Mouse (Mus musculus): ENCODE data around the gene Prune1. TPM values are rescaled to one million over a fixed set of nuclear protein-coding genes. Genes with fewer than 3 reads are reported as not detected.

The Prune1 gene
- polyA plus RNA-seq, 1 experiment: 43.2 TPM

DNA sequence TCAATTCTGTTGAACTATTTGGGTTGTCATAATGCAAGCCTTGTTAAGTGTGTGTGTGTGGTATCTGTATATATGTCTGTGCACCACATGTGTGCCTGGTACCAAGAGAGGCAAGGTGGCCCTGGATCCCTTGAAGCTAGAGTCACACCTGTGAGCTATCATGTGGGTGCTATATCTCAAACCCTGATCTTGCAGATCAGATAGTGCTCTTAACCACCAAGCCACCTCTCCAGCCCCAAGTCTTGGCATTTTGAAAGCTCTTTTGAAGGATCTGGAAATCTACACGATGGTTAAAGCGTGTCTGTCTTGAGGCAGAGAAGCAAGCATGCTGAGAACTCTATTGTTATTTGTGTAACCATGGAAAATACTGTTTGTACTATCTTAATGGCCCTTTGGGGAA, 71.3 kb downstream of the Prune1 start:
- 32% methylated on average over 2 of the region's 2 CpGs for WGBS
- TF ChIP-seq POLR2A (IDR thresholded peaks at IDR 0.05; ENCODE audit: borderline replicate concordance, insufficient read depth, low read length): no peak
- Histone ChIP-seq H3K27me3 (ENCODE audit: control insufficient read depth, insufficient read depth, low read length) (no peaks in the 10 kb centered on the region), H3K4me3 (replicated peaks; ENCODE audit: insufficient read depth, low read depth, low read length) (no peak overlapping the region), H3K27ac (ENCODE audit: insufficient read depth, low read length) (no peak overlapping the region), H3K4me1 (ENCODE audit: control insufficient read depth, insufficient read depth, low read length) (no peaks in the 10 kb centered on the region)
- DNase-seq: no peak

DNA sequence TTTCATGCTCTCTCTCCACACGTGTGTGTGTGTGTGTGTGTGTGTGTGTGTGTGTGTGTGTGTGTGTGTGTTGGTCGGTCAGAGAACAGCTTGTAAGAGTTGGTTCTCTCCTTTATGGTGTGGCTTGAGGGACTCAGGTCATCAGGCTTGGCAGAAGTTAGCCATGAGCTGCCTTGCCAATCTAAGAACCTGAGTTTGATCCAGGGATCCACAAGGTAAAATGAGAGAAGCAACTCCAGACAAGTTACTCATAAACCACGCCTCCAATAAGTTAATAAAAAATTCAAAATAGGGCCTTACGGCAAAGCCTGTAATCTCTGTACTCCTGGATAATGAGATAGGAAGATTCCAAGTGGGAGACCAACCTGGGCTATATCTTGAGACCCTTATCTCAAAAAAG, 73.6 kb downstream of the Prune1 start:
- Histone ChIP-seq H3K4me1 (ENCODE audit: control insufficient read depth, insufficient read depth, low read length) (no peaks in the 10 kb centered on the region), H3K27ac (ENCODE audit: insufficient read depth, low read length) (no peak overlapping the region), H3K27me3 (ENCODE audit: control insufficient read depth, insufficient read depth, low read length) (no peaks in the 10 kb centered on the region), H3K4me3 (replicated peaks; ENCODE audit: insufficient read depth, low read depth, low read length) (no peak overlapping the region)
- no peak for TF ChIP-seq CTCF (IDR thresholded peaks at IDR 0.05; ENCODE audit: borderline replicate concordance, insufficient read depth, low read depth, low read length)
- no peak for TF ChIP-seq POLR2A (IDR thresholded peaks at IDR 0.05; ENCODE audit: borderline replicate concordance, insufficient read depth, low read length)
- 76% methylated on average over 4 of the region's 4 CpGs for WGBS
- no peak for DNase-seq

DNA sequence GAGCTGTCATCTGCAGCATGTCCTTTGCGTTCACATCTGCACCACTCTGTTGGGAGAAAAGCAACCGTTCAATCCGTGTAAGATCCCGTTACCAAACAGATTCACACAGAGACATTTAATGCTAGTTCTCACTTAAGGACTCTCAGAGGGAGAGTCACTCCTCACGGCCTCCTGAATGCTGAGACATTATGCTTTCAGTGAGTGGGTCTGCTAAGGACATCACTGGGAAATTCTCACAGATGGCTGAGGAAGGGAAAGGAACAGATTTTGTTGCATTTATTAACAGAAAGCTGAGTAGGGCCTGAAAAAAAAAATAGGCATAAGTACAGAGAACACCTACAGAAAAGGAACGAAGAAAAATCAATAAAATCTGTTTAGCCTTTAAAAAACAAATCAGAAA, 78.0 kb downstream of the Prune1 start:
- 91% methylated on average over 6 of the region's 6 CpGs for WGBS
- no peak for TF ChIP-seq CTCF (IDR thresholded peaks at IDR 0.05; ENCODE audit: borderline replicate concordance, insufficient read depth, low read depth, low read length)
- TF ChIP-seq POLR2A (IDR thresholded peaks at IDR 0.05; ENCODE audit: borderline replicate concordance, insufficient read depth, low read length): no peak
- H3K4me1 ChIP-seq (ENCODE audit: control insufficient read depth, insufficient read depth, low read length): no peaks in the 10 kb centered on the region
- no peak overlapping the region for H3K27ac ChIP-seq (ENCODE audit: insufficient read depth, low read length)
- no peak overlapping the region for H3K4me3 ChIP-seq (replicated peaks; ENCODE audit: insufficient read depth, low read depth, low read length)
- no peak for DNase-seq
- H3K27me3 ChIP-seq (ENCODE audit: control insufficient read depth, insufficient read depth, low read length): no peaks in the 10 kb centered on the region

Other genes starting within 250 kb of the Prune1 start
- 227 and 245 TPM in 2 replicates for gene Psmd4, start 239.5 kb downstream of the Prune1 start, polyA plus RNA-seq (2012; rRNA removed)
- gene Pip5k1a, start 175.1 kb downstream of the Prune1 start, polyA plus RNA-seq (2012; rRNA removed): 26.6 and 28.7 TPM in 2 replicates
- gene Vps72, start 171.1 kb downstream of the Prune1 start, polyA plus RNA-seq (2012; rRNA removed): 71.6 and 71.7 TPM in 2 replicates
- 1.0 and 1.2 TPM in 2 replicates for gene Tmod4, start 157.6 kb downstream of the Prune1 start, polyA plus RNA-seq (2012; rRNA removed)
- gene Scnm1, start 148.1 kb downstream of the Prune1 start, polyA plus RNA-seq (2012; rRNA removed): 134 and 139 TPM in 2 replicates
- 31.8 and 34.9 TPM in 2 replicates for gene Lysmd1, start 148.0 kb downstream of the Prune1 start, polyA plus RNA-seq (2012; rRNA removed)
- 1.3 and 2.0 TPM in 2 replicates for gene Tnfaip8l2, start 139.7 kb downstream of the Prune1 start, polyA plus RNA-seq (2012; rRNA removed)
- gene Sema6c, start 121.6 kb downstream of the Prune1 start, polyA plus RNA-seq (2012; rRNA removed): 40.5 and 42.9 TPM in 2 replicates
- gene Gabpb2, start 64.2 kb downstream of the Prune1 start, polyA plus RNA-seq (2012; rRNA removed): 30.6 and 34.0 TPM in 2 replicates
- gene Cdc42se1, start 53.3 kb downstream of the Prune1 start, polyA plus RNA-seq (2012; rRNA removed): 74.0 and 75.0 TPM in 2 replicates
- gene Mllt11, start 49.9 kb downstream of the Prune1 start, polyA plus RNA-seq (2012; rRNA removed): 339 and 352 TPM in 2 replicates
- gene Gm128, start 40.5 kb downstream of the Prune1 start, polyA plus RNA-seq (2012; rRNA removed): 0.75 and 0.90 TPM in 2 replicates
- gene Bnipl, start 30.9 kb downstream of the Prune1 start, polyA plus RNA-seq (2012; rRNA removed): 1.8 and 1.9 TPM in 2 replicates
- gene Mindy1, start 731 bp downstream of the Prune1 start, polyA plus RNA-seq (2012; rRNA removed): 96.8 and 103 TPM in 2 replicates
- 1.2 and 1.5 TPM in 2 replicates for gene Anxa9, start 25.1 kb upstream of the Prune1 start, polyA plus RNA-seq (2012; rRNA removed)
- 133 and 142 TPM in 2 replicates for gene Cers2, start 32.7 kb upstream of the Prune1 start, polyA plus RNA-seq (2012; rRNA removed)
- gene Setdb1, start 75.1 kb upstream of the Prune1 start, polyA plus RNA-seq (2012; rRNA removed): 36.5 and 38.0 TPM in 2 replicates
- gene 4930558C23Rik, start 120.8 kb upstream of the Prune1 start, polyA plus RNA-seq (2012; rRNA removed): not detected in 2 replicates
- 56.3 and 61.5 TPM in 2 replicates for gene Arnt, start 152.3 kb upstream of the Prune1 start, polyA plus RNA-seq (2012; rRNA removed)
- 4.0 and 4.4 TPM in 2 replicates for gene Ctsk, start 217.2 kb upstream of the Prune1 start, polyA plus RNA-seq (2012; rRNA removed)
- 39.2 and 43.0 TPM in 2 replicates for gene Ctss, start 244.7 kb upstream of the Prune1 start, polyA plus RNA-seq (2012; rRNA removed)

Data from cerebellum, adult 2 months (tissue).